13 mouse cellular contexts compared by ENCODE assay signal in the genomic region with DNA sequence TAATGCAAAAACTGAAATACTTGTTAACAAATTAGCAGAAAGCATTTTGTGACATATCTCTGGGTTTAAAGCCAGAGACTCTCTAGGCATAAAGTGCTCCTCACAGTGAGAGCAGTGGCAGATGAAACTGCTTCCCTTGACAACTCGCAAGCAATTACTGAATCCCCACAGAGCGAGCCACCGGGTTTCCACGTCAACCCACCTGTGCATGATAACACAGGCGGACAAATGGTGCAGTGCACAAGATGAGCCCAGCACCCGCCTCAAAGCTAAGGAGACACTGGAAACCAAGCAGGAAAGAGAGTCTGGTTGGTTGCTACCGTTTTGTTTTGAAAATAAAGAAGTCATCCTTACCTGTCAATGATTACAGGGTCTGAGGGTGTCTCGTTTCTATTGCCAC. TPM values are rescaled to one million over a fixed set of nuclear protein-coding genes. Genes with fewer than 3 reads are reported as not detected.
DNase-seq lines count a peak whose midpoint lies in the region; ATAC-seq and TF ChIP-seq lines count a peak whose summit lies in the region.
"Had no signal": no experiment of that assay in that cellular context is flagged by ENCODE, and none has a peak within 500 bp of the region (broad histone marks: within the 10 kb centered on the region; RNA-seq: fewer than 3 reads in every experiment).

No protein-coding gene starts in this region.

- TF ChIP-seq POLR2A in myocyte (IDR thresholded peaks at IDR 0.05; ENCODE audit: insufficient read length, low read depth) = no peak

- H3K27me3 ChIP-seq in forebrain, embryonic 14.5 days (replicated peaks; ENCODE audit: control insufficient read depth, insufficient read depth, low read length) = peaks cover 78% of the 10 kb centered on the region
- H3K27me3 ChIP-seq in forebrain, embryonic 16.5 days (replicated peaks; ENCODE audit: control insufficient read depth, insufficient read depth, low read length) = peaks cover 73% of the 10 kb centered on the region
- peaks cover 9% of the 10 kb centered on the region; the same call in 1 of the 2 replicates for H3K27me3 ChIP-seq in embryonic facial prominence, embryonic 12.5 days
- peaks cover 39% of the 10 kb centered on the region for H3K27me3 ChIP-seq in limb, embryonic 12.5 days
- H3K27me3 ChIP-seq in myocyte (ENCODE audit: control insufficient read depth, insufficient read depth, insufficient read length) = no peaks in the 10 kb centered on the region

- no peaks in the 10 kb centered on the region for H3K9me3 ChIP-seq in forebrain, embryonic 14.5 days (replicated peaks; ENCODE audit: control insufficient read depth, low read length)
- no peaks in the 10 kb centered on the region for H3K9me3 ChIP-seq in forebrain, embryonic 16.5 days (ENCODE audit: control insufficient read depth, low read length)
- no peaks in the 10 kb centered on the region for H3K9me3 ChIP-seq in embryonic facial prominence, embryonic 12.5 days
- H3K9me3 ChIP-seq in limb, embryonic 12.5 days = no peaks in the 10 kb centered on the region

- H3K36me3 ChIP-seq in forebrain, embryonic 14.5 days (ENCODE audit: control insufficient read depth, insufficient read depth, low read length) = no peaks in the 10 kb centered on the region
- no peaks in the 10 kb centered on the region for H3K36me3 ChIP-seq in forebrain, embryonic 16.5 days (ENCODE audit: control insufficient read depth, insufficient read depth)
- H3K36me3 ChIP-seq in embryonic facial prominence, embryonic 12.5 days = no peaks in the 10 kb centered on the region; the same call in 1 of the 2 replicates
- peaks cover 28% of the 10 kb centered on the region for H3K36me3 ChIP-seq in limb, embryonic 12.5 days
- no peaks in the 10 kb centered on the region for H3K36me3 ChIP-seq in myocyte (ENCODE audit: control insufficient read depth, insufficient read depth)
- H3K36me3 ChIP-seq: G1E had no signal

- H3K27ac ChIP-seq in forebrain, embryonic 14.5 days (ENCODE audit: low read depth, low read length) = no peak overlapping the region
- no peak overlapping the region for H3K27ac ChIP-seq in forebrain, embryonic 16.5 days (ENCODE audit: low read length)
- no peak overlapping the region for H3K27ac ChIP-seq in embryonic facial prominence, embryonic 12.5 days
- no peak overlapping the region for H3K27ac ChIP-seq in limb, embryonic 12.5 days

- no peak overlapping the region for H3K4me2 ChIP-seq in forebrain, embryonic 14.5 days (ENCODE audit: low read length)
- no peak overlapping the region for H3K4me2 ChIP-seq in forebrain, embryonic 16.5 days (ENCODE audit: low read length)
- H3K4me2 ChIP-seq in embryonic facial prominence, embryonic 12.5 days (replicated peaks) = peak overlapping the region; percentile 50
- peak overlapping the region; percentile 51 for H3K4me2 ChIP-seq in limb, embryonic 12.5 days
- peak overlapping the region; percentile 75 for H3K4me2 ChIP-seq in myocyte (ENCODE audit: low read depth)
- H3K4me2 ChIP-seq: heart, embryonic 11.5 days had no signal

- H3ac ChIP-seq in myocyte (ENCODE audit: control insufficient read depth, insufficient read length) = no peak overlapping the region

- peaks cover 23% of the 10 kb centered on the region for H3K79me2 ChIP-seq in myocyte (ENCODE audit: control insufficient read depth, insufficient read depth)

- no peak overlapping the region for H3K4me3 ChIP-seq in forebrain, embryonic 14.5 days (ENCODE audit: low read depth, low read length)
- H3K4me3 ChIP-seq in forebrain, embryonic 16.5 days (replicated peaks; ENCODE audit: low read length) = no peak overlapping the region
- peak overlapping the region; percentile 31 for H3K4me3 ChIP-seq in embryonic facial prominence, embryonic 12.5 days
- peak overlapping the region; percentile 31 for H3K4me3 ChIP-seq in limb, embryonic 12.5 days (replicated peaks)
- no peak overlapping the region for H3K4me3 ChIP-seq in myocyte

- DNase-seq in forebrain, embryonic 14.5 days (ENCODE audit: low spot score) = peak; percentile 23
- no peak for DNase-seq in urinary bladder, postnatal 4 days (ENCODE audit: low spot score in 2 of 2)
- no peak for DNase-seq in right cerebral cortex, postnatal 25 days
- no peak for DNase-seq in thymus, postnatal 36 days
- DNase-seq: cerebellum, postnatal 14 days; kidney, postnatal 14 days; lung, adult 2 months had no signal

- H3K4me1 ChIP-seq in forebrain, embryonic 14.5 days (ENCODE audit: control insufficient read depth, insufficient read depth, low read length) = peaks cover 12% of the 10 kb centered on the region
- peaks cover 29% of the 10 kb centered on the region for H3K4me1 ChIP-seq in forebrain, embryonic 16.5 days (replicated peaks; ENCODE audit: control insufficient read depth, insufficient read depth, low read length)
- peaks cover 45% of the 10 kb centered on the region for H3K4me1 ChIP-seq in embryonic facial prominence, embryonic 12.5 days
- H3K4me1 ChIP-seq in limb, embryonic 12.5 days (replicated peaks) = peaks cover 55% of the 10 kb centered on the region

- no peak for ATAC-seq in forebrain, embryonic 14.5 days
- ATAC-seq in forebrain, embryonic 16.5 days = no peak
- no peak for ATAC-seq in embryonic facial prominence, embryonic 12.5 days (ENCODE audit: insufficient number of reproducible peaks, insufficient read depth, low FRiP score, low TSS enrichment)
- no peak for ATAC-seq in limb, embryonic 12.5 days (ENCODE audit: insufficient number of reproducible peaks, insufficient read depth, low FRiP score, low TSS enrichment, low read depth)

- no peak overlapping the region for H3K9ac ChIP-seq in forebrain, embryonic 14.5 days (ENCODE audit: low read length)
- no peak overlapping the region for H3K9ac ChIP-seq in forebrain, embryonic 16.5 days (replicated peaks; ENCODE audit: low read depth, low read length)
- peak overlapping the region; percentile 50 for H3K9ac ChIP-seq in embryonic facial prominence, embryonic 12.5 days
- peak overlapping the region; percentile 50; the same call in 1 of the 2 replicates for H3K9ac ChIP-seq in limb, embryonic 12.5 days (replicated peaks)

- WGBS in forebrain, embryonic 14.5 days = 28% methylated on average over 8 of the region's 8 CpGs
- 17% methylated on average over 8 of the region's 8 CpGs for WGBS in forebrain, embryonic 16.5 days
- 23% methylated on average over 8 of the region's 8 CpGs for WGBS in embryonic facial prominence, embryonic 12.5 days
- WGBS in limb, embryonic 12.5 days = 15% methylated on average over 8 of the region's 8 CpGs

TF ChIP-seq in myocyte, 11 proteins besides CTCF, POLR2A, EP300 and RAD21:
- no peak for TF ChIP-seq MYOG (IDR thresholded peaks at IDR 0.05; ENCODE audit: control insufficient read depth in 1 of 3, insufficient read depth in 1 of 3, insufficient read length in 2 of 3, low read depth in 2 of 3)
- TF ChIP-seq REST (IDR thresholded peaks at IDR 0.05; ENCODE audit: insufficient read depth, insufficient read length) = no peak

RNA-seq across cellular contexts. Expression of a gene that starts 7.1 kb away (rescaled TPM):
- polyA plus RNA-seq in forebrain, embryonic 14.5 days (2014; fragmentation: Nextera tagmentation; extraction: Ambion mirVana) = 0.89 and 1.2 TPM in 2 replicates
- polyA plus RNA-seq in forebrain, embryonic 16.5 days (2015; fragmentation: Nextera tagmentation; extraction: Ambion mirVana) = 0.72 and 0.73 TPM in 2 replicates
- polyA plus RNA-seq in embryonic facial prominence, embryonic 12.5 days (2016; fragmentation: Nextera tagmentation; extraction: Ambion mirVana) = 15.5 and 21.1 TPM in 2 replicates
- polyA plus RNA-seq in limb, embryonic 12.5 days (2016; fragmentation: Nextera tagmentation; extraction: Ambion mirVana) = 16.9 and 17.6 TPM in 2 replicates
- 1.9 TPM for polyA plus RNA-seq in myocyte (2012; fragmentation: generic; extraction: Trizol)
- polyA plus RNA-seq: G1E had no signal

Comparison
In these comparisons a context has a peak if more than half of its experiments do, and no peak if none do; other contexts are left out.
1. H3K4me2 ChIP-seq: peak in embryonic facial prominence, embryonic 12.5 days (single experiment), limb, embryonic 12.5 days (single experiment) and myocyte (single experiment); none in forebrain, embryonic 14.5 days (single experiment) and forebrain, embryonic 16.5 days (single experiment).
2. H3K4me3 ChIP-seq: peak in embryonic facial prominence, embryonic 12.5 days (single experiment) and limb, embryonic 12.5 days (single experiment); none in forebrain, embryonic 14.5 days (single experiment), forebrain, embryonic 16.5 days (single experiment) and myocyte (single experiment).
3. H3K9ac ChIP-seq: peak in embryonic facial prominence, embryonic 12.5 days (single experiment) and limb, embryonic 12.5 days (single experiment); none in forebrain, embryonic 14.5 days (single experiment) and forebrain, embryonic 16.5 days (single experiment).